Mouse (Mus musculus): ENCODE results near the gene Ehbp1.

DNA sequence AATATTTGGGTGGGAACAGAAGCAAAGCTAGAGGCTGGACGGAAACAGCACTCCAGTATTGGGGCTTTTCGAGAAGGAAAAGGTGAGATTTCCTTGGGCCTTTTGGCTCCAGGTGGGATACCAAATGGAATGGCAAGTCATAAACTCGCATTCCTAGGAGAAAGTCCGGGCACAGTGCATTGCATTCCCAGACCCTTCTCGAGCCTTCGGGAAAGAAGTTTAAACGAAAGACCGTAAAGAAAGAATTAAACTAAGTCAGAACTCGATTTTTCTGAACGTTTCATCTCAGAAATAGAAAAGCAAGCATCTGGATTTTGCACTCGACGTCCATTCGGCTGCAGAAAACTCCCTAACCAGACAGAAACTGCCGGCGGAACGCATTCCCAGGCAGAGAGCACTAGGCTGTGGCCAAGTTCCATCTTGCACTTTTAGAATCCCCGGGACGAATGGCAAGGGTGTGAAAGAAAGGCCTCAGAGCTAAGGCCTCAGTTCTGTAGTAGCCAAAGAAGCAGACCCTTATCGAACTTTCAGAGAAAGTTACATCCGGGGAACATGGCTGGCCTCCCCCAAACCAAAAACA lies 344.4 kb downstream of the Ehbp1 start:
- TF ChIP-seq CTCF (conservative IDR thresholded peaks at IDR 0.05 in 1 of 2, IDR thresholded peaks at IDR 0.05 in 1 of 2; ENCODE audit: low read depth in 2 of 2, low read length in 2 of 2): no peak
- no peak for TF ChIP-seq EP300 (IDR thresholded peaks at IDR 0.05; ENCODE audit: low read length)
- no peak for TF ChIP-seq ZNF384 (IDR thresholded peaks at IDR 0.05; ENCODE audit: low read depth, low read length)
- TF ChIP-seq E2F4 (IDR thresholded peaks at IDR 0.05; ENCODE audit: insufficient replicate concordance, low read depth, low read length): no peak
- no peak for TF ChIP-seq SIN3A (IDR thresholded peaks at IDR 0.05; ENCODE audit: low read length)
- no peak for TF ChIP-seq POLR2A (IDR thresholded peaks at IDR 0.05; ENCODE audit: low read depth, low read length)
- no peak for TF ChIP-seq ZMIZ1 (IDR thresholded peaks at IDR 0.05; ENCODE audit: low read depth, low read length)
- no peak for TF ChIP-seq BHLHE40 (IDR thresholded peaks at IDR 0.05; ENCODE audit: low read depth, low read length)
- TF ChIP-seq CHD2 (IDR thresholded peaks at IDR 0.05; ENCODE audit: low read length): no peak
- no peak for TF ChIP-seq HCFC1 (IDR thresholded peaks at IDR 0.05; ENCODE audit: low read depth, low read length)
- TF ChIP-seq ETS1 (conservative IDR thresholded peaks at IDR 0.05; ENCODE audit: low read depth, low read length): no peak
- no peak for TF ChIP-seq UBTF (IDR thresholded peaks at IDR 0.05; ENCODE audit: low read depth, low read length)
- no peak for TF ChIP-seq NELFE (IDR thresholded peaks at IDR 0.05; ENCODE audit: low read depth, low read length)

Measured in CH12.LX (cell line).